Mouse (Mus musculus): Measurements from ENCODE around the gene Mthfr.

Gene Mthfr

GRCm38 (mm10) chr4:148089166-148089565 lies 50.3 kb downstream of the Mthfr start:
- no peak for DNase-seq (ENCODE audit: low read depth)

GRCm38 (mm10) chr4:148091181-148091580 lies 52.3 kb downstream of the Mthfr start:
- no peak for DNase-seq (ENCODE audit: low read depth)

GRCm38 (mm10) chr4:148092551-148093271 lies 53.8 kb downstream of the Mthfr start:
- DNase-seq (ENCODE audit: low read depth), result no peak

- no peak for DNase-seq (ENCODE audit: low read depth)
Measured at GRCm38 (mm10) chr4:148094161-148094560, 55.3 kb downstream of the Mthfr start.

GRCm38 (mm10) chr4:148095081-148095480 lies 56.2 kb downstream of the Mthfr start:
- DNase-seq (ENCODE audit: low read depth), result no peak

- no peak for DNase-seq (ENCODE audit: low read depth)
Measured at GRCm38 (mm10) chr4:148097936-148098335, 59.1 kb downstream of the Mthfr start.

- no peak for DNase-seq (ENCODE audit: low read depth)
Measured at GRCm38 (mm10) chr4:148098666-148099065, 59.8 kb downstream of the Mthfr start.

GRCm38 (mm10) chr4:148101801-148102527 lies 63.1 kb downstream of the Mthfr start:
- DNase-seq (ENCODE audit: low read depth), result peak; percentile 58

GRCm38 (mm10) chr4:148104146-148104545 lies 65.3 kb downstream of the Mthfr start:
- DNase-seq (ENCODE audit: low read depth), result no peak

- no peak for DNase-seq (ENCODE audit: low read depth)
Measured at GRCm38 (mm10) chr4:148107621-148108291, 68.9 kb downstream of the Mthfr start.

- DNase-seq (ENCODE audit: low read depth), result no peak
Measured at GRCm38 (mm10) chr4:148108565-148109100, 69.8 kb downstream of the Mthfr start.

Measured in naive thymus-derived CD4-positive, alpha-beta T cell, adult 2 months (primary cell).